Mouse (Mus musculus) T-cell, adult 2 months (primary cell): ENCODE results near the gene Sun3.

Experiments used
- DNase-seq: peaks from one replicate; pipeline ENCODE4 v3.0.0; 2022; ENCODE audit warnings: low spot score

Sun3 gene

GRCm38 (mm10) chr11:8983237-8983861 is 65.4 kb downstream of the Sun3 start:
- DNase-seq, result peak; percentile 32

- no peak for DNase-seq
These were observed 70.6 kb downstream of the Sun3 start for GRCm38 (mm10) chr11:8978154-8978553.

GRCm38 (mm10) chr11:8973166-8973565 is 75.6 kb downstream of the Sun3 start, which contains the start of gene Pkd1l1:
Pkd1l1 (minus strand) TSS chr11:8973266.
- DNase-seq, result no peak

GRCm38 (mm10) chr11:8972093-8972492 is 76.7 kb downstream of the Sun3 start:
- no peak for DNase-seq

GRCm38 (mm10) chr11:8970509-8970908 is 78.3 kb downstream of the Sun3 start:
- no peak for DNase-seq

- DNase-seq, result no peak
These were observed 80.7 kb downstream of the Sun3 start for GRCm38 (mm10) chr11:8968094-8968493.
